Mouse (Mus musculus) cerebellum, adult 18-20 months (tissue): ENCODE results near the gene Nf2.
A peak's percentile ranks its signal among the peaks of the same experiment; 100 is the strongest.

Source experiments
- DNase-seq, 2 experiments: peaks; one replicate each; pipeline ENCODE4 v3.0.0; 2021

Nf2 gene

DNA sequence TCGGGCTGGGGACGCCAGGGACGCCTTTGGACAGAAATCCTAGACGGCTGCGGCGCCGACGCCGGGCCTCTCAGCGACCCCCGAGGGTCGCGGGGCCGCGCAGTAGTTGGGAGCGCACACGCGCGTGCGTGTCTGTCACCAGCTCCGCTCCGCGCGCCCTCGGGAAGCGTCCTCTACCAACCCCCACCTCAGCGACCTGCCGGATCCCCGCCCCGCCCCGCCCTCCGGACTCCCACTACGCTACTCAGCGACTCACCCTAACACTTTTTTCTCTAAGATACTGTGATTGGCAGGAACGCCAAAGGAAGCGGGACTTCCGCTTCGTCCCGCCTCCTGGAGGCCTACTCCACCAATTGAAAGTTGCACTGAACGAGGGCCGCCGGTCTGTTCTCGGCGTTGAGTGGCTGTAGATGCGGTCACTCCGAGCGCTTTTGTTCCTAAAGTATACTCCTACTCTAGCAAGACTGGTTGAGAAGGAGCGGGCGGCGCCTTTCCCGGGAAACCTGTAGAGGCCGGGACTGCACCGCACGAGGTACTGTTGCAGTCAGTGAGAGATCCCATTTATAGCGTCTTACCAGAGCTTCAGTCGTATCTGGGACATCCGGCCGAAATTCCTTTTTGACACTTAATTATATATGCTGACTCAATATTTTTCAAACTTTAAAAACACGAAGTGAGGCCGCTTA lies at the start of gene Nf2:
Gene Nf2, minus strand, starts transcription at position 279 of the 686 bp plus-strand sequence.
- DNase-seq, result peak; percentile 95 to 99

DNA sequence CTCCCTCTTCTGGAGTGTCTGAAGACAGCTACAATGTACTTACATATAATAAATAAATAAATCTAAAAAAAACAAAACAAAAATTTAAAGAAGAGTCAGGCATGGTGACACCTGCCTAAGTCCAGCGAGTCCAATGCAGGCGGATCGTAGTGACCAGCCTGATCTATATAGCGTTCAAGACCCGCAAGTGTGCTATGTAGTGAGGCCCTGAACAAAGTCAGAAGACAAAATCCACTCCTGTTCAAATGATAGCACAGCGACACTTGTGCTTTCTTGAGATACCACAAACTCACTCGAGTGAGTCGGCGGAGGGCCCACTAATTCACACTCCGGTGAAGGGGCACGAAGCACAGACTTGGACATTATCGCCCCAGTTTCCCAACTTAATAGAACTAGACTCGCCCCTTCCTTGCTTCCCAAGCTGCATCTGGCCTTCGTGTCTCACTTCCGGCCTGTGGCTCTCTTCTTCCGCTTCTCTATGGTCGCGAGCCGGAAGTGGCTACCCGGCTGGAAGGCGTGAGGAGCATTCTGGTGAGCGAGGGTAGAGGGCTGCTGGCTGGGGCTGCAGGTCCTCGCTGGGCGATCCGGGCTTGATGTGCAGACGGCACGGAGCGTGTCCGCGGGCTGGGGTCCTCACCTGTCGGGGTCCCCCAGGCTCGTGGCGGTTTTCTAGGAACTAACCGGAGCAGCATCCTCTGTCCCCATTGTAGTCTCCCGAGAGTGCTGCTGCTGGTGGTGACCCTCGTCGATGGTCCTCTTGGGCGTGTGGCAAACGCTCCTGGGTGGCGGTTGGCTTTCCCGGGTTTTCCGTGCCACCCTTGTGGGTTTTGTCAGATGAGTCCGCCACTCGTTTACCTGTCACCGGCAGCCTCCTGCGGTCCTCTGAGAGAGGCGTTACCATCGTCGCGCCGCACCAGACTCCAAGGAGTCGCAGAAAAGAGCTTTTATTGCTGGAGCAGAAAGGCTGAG lies 45.8 kb upstream of the Nf2 start, which contains the start of gene Thoc5:
Gene Thoc5, plus strand, starts transcription at position 473 of the 969 bp plus-strand sequence.
- DNase-seq, result peak; percentile 83 to 86

DNA sequence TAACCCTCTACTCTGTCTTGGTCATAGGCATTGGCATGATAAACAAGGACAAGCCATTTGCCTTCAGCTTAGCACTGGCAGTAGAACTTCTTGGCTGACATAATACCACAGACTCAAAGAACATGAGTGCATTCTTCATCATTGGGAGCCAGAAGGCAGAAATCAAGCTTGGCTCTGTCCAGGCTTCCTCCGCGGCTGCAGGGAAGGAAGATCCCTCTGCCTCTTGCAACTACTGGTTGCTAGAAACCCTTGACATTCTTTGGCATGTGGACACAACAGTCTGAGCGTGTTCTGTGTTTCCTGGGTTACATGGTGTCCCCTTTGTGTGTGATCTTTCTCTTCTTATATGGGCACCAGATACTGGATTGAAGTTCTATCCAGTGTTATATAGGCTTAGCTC lies 37.7 kb upstream of the Nf2 start:
- DNase-seq, result no peak

DNA sequence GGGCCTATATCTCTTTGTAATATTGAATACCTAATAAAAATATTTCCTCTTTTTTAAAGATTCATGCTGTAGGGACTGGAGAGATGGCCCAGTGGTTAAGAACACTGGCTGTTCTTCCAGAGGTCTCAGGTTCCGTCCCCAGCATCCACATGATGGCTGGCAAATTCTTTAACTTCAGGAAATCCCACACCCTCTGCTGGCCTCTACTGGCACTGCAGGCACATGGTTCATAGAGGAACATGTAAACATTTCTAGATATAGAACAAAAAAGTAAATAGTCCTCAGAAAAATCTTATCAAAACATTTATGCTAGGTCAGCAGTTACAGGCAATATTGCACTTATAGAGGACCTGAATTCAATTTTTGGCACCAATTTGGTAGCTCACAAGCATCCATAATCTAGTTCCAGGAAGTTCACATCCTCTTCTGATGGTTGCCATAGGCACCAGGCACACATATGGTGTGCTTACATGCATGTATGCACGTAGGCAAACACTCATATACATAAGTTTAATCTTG lies 36.1 kb upstream of the Nf2 start:
- peak; percentile 58 to 63 for DNase-seq

DNA sequence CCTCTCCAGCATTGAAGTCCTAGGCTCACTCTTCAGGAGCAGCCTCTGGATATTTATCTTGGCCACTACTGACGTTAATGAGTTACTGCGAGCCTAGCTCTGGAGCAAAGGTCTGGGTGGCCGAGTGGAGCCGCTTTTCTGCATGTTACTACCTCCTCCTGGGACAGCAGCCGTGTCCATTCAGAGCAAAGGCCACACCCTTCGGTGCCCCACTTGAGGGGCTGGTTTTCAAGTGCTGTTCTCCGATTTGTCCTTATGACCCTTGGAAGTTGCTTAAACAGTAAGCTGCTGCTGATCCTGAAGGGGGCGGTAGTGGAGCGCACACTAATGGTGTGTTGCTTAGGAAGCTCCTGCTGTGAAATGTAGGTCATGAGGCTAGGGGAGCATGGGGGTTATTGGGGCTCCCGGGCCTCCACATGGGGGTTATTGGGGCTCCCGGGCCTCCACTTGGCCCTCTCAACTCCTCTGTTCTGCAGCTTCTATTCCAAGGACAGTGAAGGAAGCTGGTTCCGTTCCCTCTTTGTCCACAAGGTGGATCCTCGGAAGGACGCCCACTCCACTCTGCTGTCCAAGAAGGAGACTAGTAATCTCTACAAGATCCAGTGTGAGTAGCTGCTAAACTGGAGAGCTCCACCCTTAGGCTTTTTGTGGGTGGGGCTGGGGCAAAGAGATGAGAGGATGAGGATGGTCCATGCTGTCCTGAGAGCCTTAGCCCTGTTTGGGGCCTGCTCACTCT lies 33.7 kb upstream of the Nf2 start:
- no peak for DNase-seq

DNA sequence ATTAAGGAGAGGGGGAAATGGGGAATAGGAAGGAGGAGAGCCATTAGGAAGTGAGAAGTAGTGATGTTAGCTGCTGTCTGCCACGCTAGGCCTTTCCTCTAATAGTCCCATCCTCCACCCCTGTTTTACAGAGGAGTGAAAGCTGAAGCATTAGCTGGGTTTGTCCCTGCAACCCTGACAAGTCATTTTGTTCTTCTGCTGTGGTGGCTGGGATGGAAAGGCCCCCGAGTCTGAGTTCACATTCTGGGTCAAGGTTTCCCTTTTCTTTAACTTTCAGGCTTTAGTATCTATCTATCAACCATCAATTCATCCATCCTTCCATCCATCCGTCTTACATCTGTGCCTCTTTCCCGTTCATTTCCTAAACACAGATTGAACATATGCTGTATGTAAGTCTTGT lies 31.8 kb upstream of the Nf2 start:
- DNase-seq, result no peak

DNA sequence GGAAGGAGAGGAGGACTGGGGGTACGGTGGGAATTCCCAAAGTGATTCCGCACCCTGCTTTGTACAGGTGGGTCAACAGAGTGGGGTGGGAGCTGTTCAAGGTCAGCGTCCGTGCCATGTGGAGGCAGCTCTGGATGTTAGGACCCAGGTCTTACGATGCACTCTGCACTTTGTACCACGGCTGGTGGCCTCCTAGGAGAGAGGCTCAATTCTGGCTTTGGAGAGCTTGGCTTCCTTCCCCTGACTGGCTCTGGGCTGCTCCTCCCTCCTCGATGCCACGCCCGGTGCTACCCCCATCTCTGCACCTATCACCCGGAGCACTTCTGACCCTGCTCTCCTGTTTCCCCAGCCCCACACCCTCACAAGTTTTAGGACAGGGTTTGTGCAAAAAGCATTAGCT lies 25.2 kb upstream of the Nf2 start:
- peak in 1 of 2 experiments; percentile 14 for DNase-seq

DNA sequence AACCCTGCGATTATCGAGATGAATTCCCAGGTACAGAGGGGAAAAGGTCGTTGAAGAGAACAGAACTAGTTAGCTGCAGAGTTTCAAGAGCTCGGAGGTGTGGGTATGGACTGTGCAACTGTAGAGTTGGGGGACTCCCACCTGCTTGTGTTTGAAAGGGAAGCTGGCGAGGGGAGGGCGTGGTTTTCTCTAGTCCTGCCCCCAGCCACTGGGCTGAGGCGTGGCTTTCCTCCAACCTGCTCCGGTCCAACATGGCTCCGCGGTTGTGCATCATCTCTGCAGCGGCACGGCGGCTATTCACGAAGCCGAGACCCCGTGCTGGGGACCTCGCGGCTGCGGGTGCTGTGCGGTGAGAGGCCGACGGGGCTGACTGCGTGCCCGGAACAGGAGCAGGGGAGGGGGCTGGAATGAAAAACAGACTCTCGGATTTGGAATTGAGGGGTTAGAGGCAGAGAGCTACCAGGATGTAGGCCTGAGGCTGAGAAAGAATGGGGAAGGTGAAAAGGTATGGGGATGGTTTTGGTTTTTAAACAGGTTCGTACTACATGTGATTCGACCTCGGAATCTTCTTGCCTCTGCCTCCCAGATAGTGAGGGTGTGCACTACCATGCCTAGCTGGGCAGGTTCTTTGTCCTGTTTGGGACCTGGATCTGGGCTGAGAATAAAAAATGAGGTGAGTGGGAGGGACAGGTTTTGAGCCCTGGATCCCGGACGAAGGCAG lies 24.6 kb upstream of the Nf2 start, which contains the start of gene Nipsnap1:
Gene Nipsnap1, plus strand, starts transcription at position 197 of the 721 bp plus-strand sequence.
- peak; percentile 85 for DNase-seq

DNA sequence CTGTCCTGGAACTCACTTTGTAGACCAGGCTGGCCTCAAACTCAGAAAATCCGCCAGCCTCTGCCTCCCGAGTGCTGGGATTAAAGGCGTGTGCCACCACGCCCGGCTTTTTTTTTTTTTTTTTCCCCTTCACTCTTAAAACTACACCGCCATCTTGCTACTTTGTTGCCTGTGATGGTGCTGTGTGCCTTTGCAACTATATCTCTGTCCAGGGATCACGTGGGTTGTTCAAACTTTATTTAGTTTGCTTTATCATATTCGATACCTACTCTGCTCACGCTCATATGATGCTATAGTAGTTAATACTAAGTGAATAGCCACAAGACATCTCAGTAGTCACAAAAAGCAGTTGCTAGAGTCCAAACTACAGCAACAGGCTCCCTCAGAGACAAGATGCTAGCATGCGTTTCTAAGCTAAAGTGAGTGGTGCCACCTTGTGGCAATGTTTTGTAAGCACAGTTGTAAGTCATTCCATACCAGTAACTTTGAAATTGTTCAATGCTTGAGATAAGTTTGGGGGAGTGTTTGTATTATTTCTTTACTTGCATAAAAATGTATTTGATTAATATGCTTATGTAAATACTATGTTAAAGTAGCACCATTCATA lies 16.4 kb upstream of the Nf2 start:
- peak; percentile 61 to 71 for DNase-seq

DNA sequence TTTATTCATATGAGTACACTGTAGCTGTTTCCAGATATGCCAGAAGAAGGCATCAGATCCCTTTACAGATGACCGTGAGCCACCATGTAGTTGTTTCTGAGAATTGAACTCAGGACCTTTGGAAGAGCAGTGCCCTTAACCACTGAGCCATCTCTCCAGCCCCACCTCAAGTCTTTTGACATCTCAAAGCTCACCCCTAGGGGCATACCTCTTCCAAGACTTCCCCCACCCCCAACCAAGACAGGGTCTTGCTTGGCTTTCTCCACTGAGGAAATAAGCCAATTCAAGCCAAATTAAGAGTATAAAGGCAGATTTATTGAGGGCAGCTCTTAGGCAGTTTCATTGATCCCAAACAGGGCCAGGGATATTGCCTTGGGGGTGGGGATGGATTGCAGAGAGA lies 13.4 kb upstream of the Nf2 start:
- DNase-seq, result no peak

DNA sequence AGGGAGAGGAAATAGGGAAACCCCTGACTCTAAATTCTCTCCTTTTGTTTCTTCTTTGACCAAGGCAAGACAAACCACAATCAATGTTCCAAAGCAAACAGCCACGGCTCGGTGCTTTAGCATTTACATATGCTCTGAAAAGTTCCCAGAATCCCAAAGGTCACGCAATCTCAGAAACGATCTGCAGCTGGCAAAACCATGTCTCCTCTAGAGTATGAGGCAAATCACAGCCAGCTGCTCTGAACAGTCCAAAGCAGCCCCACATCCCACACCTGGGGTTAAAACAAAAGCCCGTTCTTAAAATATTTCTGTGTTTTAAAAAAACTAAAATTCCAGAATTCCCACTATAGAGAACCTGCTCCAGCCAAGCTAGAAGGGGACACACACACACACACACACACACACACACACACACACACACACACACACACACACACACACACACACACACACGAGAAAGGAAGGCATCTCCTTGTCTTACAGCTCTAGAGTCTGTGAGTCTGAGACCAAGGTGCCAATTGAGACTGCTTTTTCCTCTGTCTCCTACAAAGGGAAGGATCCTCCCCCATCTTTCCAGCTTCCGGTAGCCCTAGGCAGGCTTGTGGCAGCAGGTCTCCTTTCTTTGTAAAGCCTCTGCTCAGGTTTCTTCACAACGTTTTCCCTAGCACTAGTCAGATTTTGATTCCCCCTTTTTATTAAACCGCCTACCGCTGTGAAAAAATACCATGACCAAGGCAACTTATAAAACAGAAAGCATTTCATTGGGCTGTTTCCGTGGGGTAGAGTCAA lies 12.7 kb upstream of the Nf2 start:
- no peak for DNase-seq

DNA sequence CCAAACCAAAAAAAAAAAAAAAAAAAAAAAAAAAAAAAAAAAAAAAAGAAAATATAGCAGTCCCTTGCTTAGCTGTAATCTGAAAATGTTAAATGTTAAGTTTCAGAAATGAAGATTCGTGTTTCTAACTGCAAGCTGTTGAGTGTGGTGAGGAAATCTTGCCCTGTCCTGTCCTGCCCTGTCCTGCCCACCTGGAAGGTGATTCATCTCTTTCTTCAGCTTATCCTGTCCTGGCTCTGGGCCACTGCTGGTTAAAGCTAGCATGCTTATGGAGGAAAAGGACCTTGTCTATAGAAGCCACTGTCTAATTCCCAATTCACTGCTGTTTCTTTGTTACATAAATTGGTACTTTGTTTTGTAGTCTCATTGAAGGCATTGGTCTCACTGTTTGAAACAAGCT lies 11.7 kb upstream of the Nf2 start:
- DNase-seq, result no peak

DNA sequence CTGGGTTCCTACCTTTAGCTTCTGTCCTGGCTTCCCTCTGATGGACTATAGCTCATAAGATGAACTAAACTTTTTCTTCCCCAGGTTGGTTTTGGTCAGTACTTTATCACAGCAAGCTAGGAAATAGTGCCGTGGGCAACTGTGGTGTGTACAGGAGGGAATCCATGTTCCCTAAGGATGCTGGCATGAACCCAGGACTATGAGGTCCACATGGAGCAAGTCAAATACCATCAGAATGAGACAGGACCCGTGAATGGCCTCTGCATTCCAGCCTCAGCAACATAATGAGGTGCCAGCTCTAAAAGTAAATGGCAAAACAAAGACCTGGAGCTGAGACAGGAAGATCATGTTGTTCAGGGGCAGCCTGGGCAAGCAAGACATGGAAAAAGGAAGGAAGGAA lies 9.1 kb upstream of the Nf2 start:
- no peak for DNase-seq

DNA sequence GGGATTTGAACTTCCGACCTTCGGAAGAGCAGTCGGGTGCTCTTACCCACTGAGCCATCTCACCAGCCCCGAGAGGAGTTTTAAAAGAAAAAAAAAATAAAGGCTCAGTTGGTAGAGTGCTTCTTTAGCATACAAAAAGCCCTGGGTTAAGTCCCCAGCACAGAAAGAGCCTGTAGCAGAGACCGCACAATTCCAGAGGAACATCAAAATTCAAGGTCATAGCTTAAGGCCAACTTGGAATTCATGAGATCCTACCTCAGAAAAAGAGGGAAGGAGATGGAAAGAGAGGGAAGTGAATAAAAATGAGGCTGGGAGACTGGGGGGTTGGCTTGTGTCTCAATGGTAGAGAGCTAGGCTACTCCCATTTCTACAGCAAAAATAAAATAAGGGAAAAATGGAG lies 4.8 kb upstream of the Nf2 start:
- DNase-seq, result no peak

DNA sequence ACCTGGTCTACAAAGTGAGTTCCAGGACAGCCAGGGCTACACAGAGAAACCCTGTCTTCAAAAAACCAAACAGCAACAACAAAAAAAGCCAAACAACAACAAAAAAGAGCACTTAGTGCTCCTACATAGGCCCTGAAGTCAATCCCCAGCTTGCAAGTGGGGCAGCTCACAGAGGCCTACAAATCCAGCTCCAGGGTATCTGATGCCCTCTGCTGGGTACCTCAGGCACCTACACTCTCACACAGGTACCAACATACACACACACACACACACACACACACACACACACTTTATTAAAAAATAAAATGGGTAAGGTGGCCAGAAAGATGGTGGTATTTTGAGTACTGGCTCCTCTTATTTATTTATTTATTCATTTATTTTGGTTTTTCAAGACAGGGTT lies 3.7 kb upstream of the Nf2 start:
- no peak for DNase-seq

DNA sequence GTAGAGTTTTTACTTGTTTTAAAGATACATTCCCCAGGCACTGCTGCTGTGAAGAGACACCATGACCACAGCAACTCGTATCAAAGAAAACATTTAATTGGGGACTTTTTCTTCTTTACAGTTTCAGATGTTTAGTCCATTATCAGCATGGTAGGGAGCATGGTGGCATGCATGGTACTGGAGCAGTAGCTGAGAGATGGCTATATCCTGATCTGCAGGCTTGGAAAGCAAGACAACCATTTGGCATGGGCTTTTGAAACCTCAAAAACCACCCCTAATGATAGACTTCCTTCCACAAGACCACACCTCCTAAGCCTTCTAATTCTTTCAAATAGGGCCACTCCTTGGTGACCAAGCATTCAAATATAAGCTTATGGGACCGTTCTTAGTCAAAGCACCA lies 1.1 kb upstream of the Nf2 start:
- no peak for DNase-seq

DNA sequence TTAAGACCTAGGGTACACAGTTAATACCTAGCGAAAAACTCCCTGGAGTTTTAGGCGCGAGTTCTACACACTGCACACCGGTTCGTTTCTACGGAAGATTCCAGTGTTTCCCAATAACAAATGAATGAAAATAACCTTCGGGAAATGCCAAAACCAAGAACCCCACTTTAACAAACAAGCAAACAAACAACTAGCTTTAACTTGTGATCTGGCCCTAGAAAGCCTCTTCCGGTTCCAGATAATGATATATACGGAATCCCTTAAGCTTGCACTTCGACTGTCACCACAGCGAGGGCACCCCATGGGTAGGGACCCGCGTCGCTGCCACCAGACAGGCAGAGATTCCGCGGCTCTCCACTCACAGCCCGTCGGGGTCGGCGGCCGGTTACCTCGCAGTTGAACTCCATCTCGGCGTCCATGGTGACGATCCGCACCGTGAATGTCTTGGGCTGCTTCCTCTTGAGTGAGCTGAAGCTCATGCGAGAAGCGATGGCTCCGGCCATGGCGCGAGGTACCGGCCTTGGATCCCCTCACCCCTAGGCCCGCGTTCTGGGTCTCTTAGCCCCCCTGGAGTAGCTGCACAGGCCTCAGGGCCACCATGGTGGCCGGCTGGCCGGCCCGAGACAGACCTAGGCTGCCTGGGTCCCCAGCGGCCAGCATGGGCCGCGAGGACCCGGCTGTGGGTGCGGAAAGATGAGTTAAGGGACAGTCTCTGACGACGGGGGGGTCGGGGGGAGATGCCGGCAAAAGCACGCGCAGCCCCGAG lies 670 bp downstream of the Nf2 start:
- peak; percentile 36 to 53 for DNase-seq

DNA sequence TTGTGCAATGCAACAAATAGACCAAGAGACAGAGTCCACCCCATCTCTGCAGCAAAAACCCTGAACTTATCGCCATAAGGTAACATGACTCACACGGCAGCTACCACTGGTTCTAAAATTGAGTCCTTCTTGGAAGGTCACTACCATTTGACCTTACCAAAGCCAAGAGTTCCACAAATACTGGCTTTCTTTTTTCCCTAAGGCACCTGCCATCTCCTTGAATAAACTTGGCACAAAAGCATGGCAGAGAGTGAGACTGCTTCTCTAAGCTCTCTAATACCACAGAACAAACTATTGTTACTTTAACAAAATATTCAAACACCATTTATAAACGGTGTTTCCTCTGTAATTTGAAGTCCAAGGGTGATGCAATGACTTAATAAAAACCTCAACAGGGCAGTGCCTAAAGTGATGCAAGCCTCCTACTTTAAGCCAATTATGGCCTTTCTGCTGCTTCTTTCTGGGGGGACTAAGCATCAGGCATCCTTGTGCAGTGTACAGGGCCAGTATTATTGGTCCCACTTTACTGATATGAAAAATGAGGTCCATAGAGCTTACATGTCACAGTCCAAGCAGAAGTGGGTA lies 8.3 kb downstream of the Nf2 start:
- no peak for DNase-seq

DNA sequence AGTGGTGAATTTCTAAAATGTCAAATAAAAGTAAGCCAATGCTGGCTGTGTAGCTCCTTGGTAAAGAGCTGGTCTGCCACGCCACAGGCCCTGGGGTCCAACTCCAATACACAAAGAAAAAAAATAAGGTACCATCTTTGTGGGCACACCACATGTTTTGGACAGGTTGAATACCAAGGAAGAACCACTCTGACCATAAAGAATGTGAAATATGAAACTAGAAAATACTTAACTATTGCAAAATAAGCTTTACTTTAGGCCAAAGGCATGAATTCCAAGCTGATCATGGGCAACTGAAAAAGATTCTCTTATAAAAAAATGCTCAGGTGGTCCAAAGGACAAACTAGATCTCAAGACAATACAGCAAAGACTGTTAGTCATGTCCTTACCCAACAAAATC lies 11.1 kb downstream of the Nf2 start:
- DNase-seq, result no peak

DNA sequence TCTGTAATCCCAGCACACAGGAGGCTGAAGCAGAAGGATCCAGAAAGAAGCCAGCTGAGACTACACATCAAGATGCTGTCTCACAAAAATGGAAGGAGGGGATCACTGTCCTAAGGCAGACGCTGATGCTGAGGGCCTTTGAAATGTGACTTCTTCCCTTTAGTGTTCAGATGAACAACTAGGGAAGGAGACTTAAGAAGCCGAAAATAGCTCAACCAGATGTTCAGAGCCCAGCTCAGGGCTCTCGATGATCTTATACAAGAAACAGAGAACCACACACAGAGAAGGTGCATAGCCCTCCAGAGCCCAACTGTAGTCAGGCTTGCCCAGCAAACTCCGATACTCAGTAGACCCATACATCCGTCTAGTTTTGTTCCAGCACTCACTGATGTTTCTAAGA lies 12.0 kb downstream of the Nf2 start:
- DNase-seq, result no peak
